Mouse (Mus musculus) kidney, postnatal 0 days (tissue): ENCODE data around the gene Tma7. TPM values are rescaled to one million over a fixed set of nuclear protein-coding genes. Genes with fewer than 3 reads are reported as not detected.

Source experiments
- ATAC-seq: fragments of 200-750 bp; cut with Nextera tagmentation; replicated peaks from 2 replicates; pipeline ENCODE4 v1.8.0; 2017; ENCODE audit warnings: low read depth, moderate number of reproducible peaks, moderate TSS enrichment, moderate library complexity; ENCODE audit not compliant: low FRiP score
- DNase-seq: peaks from one replicate; pipeline ENCODE4 v3.0.0-alpha.2; 2016; ENCODE audit warnings: low spot score
- H3K27ac ChIP-seq: fragments of 300-500 bp; sonication (generic); 2 replicates; pipeline ENCODE4 v1.5.1; 2014; ENCODE audit warnings: mild to moderate bottlenecking
- H3K27me3 ChIP-seq: fragments of 300-500 bp; sonication (generic); 2 replicates; pipeline ENCODE4 v1.6.1; 2014; ENCODE audit warnings: low read length, mixed read lengths; ENCODE audit not compliant: insufficient read depth
- H3K36me3 ChIP-seq: fragments of 300-500 bp; sonication (generic); 2 replicates; pipeline ENCODE4 v1.6.1; 2014; ENCODE audit warnings: low read length, mixed read lengths; ENCODE audit not compliant: insufficient read depth
- H3K4me1 ChIP-seq: fragments of 300-500 bp; sonication (generic); replicated peaks from 2 replicates; pipeline ENCODE4 v1.6.1; 2014; ENCODE audit warnings: antibody characterized with exemption, low read length, mixed read lengths; ENCODE audit not compliant: insufficient read depth
- H3K4me2 ChIP-seq: fragments of 300-500 bp; sonication (generic); 2 replicates; pipeline ENCODE4 v1.6.1; 2014; ENCODE audit warnings: mild to moderate bottlenecking, low read length, moderate library complexity, mixed read lengths
- H3K4me3 ChIP-seq: fragments of 300-500 bp; sonication (generic); replicated peaks from 2 replicates; pipeline ENCODE4 v1.5.1; 2014; ENCODE audit warnings: low read depth, low read length
- H3K9ac ChIP-seq: fragments of 300-500 bp; sonication (generic); 2 replicates; pipeline ENCODE4 v1.6.1; 2014; ENCODE audit warnings: low read depth, low read length
- H3K9me3 ChIP-seq: fragments of 300-500 bp; sonication (generic); replicated peaks from 2 replicates; pipeline ENCODE4 v1.6.1; 2016; ENCODE audit warnings: low read length, inconsistent platforms, mixed read lengths
- CTCF ChIP-seq: IDR thresholded peaks from 2 replicates; pipeline ENCODE4 v1.5.1; 2016; ENCODE audit warnings: antibody characterized with exemption, low read depth, mild to moderate bottlenecking, moderate library complexity
- WGBS: fragments of 180-500 bp; shearing (Covaris S2); extraction: QIAGEN DNeasy Blood & Tissue Kit; methylation state at CpG from one replicate; pipeline ENCODE4 v1.1.7; 2014; 5-methylcytosine and 5-hydroxymethylcytosine counted together
- polyA plus RNA-seq: library from polyadenylated mRNA; unstranded; fragments of >200 nt; fragmentation: Nextera tagmentation; extraction: Ambion mirVana; gene quantifications from 2 replicates; pipeline ENCODE4 v1.2.1, GENCODE M21; 2015

The Tma7 gene
- polyA plus RNA-seq, 1 experiment from 2014 or later: 680 TPM

GRCm38 (mm10) chr9:109060898-109061295 is 21.5 kb downstream of the Tma7 start:
- DNase-seq (no peak), ATAC-seq (no peak)
- no peak overlapping the region for H3K9ac ChIP-seq
- H3K27me3 ChIP-seq: no peaks in the 10 kb centered on the region
- no peak overlapping the region for H3K4me3 ChIP-seq
- no peaks in the 10 kb centered on the region for H3K9me3 ChIP-seq
- H3K4me1 ChIP-seq: peaks cover 10% of the 10 kb centered on the region; the same call in 1 of the 2 replicates
- H3K4me2 ChIP-seq: no peak overlapping the region
- H3K27ac ChIP-seq: no peak overlapping the region
- TF ChIP-seq CTCF: no peak
- WGBS: 89% methylated on average over 5 of the region's 5 CpGs
- H3K36me3 ChIP-seq: peaks cover 48% of the 10 kb centered on the region

DNA sequence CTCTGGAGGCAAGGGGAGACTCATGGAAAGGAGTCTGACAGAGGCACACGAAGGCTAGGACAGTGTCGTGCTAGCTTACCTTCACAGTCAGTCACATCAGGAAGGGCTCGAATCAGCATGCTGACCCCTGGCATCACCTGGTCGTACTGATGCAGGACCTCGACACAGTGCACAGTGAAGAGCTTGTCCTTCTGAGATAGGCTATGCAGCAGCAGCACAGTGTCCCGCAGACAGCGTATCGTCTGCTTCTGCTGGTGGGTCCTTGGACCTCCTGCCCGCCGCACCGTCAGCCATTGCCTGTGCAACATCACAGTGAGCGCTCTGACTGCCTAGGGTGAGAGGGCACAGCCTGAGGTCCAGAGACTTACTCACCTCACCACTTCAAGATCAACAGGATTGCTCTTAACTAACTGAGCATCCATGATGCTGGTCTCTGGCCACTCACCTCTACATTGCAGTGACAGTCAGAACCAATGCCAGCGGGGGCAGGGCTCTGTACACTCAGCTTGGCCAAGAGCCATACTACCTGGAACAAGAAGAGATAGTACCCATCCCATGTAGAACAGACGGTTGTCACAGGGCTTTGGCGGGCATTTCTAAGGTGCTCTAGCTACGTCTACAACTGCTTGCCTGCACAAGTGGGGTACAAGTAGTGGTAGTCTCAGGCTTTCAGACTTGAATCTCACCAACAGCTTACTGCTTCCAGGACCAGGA is 22.0 kb downstream of the Tma7 start:
- H3K4me1 ChIP-seq: peaks cover 11% of the 10 kb centered on the region; the same call in 1 of the 2 replicates
- H3K9me3 ChIP-seq: no peaks in the 10 kb centered on the region
- peaks cover 43% of the 10 kb centered on the region for H3K36me3 ChIP-seq
- H3K4me3 ChIP-seq: no peak overlapping the region
- no peak for TF ChIP-seq CTCF
- 91% methylated on average over 16 of the region's 16 CpGs for WGBS
- no peak overlapping the region for H3K9ac ChIP-seq
- H3K4me2 ChIP-seq: no peak overlapping the region
- ATAC-seq (peak; percentile 6; the same call in 1 of the 2 replicates), DNase-seq (no peak)
- no peaks in the 10 kb centered on the region for H3K27me3 ChIP-seq
- no peak overlapping the region for H3K27ac ChIP-seq

DNA sequence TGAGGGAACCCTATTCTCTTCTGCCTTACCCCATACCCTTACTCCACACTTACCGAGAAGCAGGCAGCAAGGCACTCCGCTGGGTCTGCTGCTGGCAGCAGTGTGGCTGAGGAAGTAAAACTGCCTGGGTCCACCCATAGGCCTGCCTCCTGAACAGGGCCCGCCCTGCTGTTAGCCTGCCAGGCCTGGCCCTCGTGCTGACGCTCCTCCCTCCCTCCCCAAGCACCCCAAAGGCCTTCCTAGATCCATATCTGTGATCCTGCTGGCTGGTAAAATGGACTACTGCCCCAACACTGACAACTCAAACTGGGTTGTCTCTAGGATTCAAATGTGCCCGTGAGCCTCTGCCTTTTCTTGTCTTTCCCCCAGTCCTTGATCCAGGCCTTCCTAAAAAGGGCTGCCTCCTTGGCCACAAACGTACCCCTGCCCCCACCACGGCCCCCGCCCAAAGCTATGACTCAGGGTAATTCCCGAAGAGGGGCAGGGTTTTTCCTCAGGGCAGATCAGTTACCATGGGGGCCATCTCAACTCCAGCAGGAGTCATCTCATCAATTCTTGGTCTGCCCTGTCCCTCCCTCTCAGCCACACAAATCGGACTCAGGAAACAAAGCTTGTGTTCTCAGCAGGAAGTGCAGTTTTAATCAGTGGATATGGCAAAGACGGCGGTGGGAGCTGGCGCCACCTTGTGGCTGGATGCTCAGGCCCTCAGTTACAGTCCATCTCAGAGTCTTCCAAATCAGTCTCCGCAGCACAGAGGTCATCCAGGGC is 23.1 kb downstream of the Tma7 start, which contains the start of gene Trex1:
Gene Trex1, minus strand, starts transcription at position 599 of the 768 bp plus-strand sequence.
- peak; percentile 85 for ATAC-seq
- H3K4me2 ChIP-seq: peak within 1 kb of the TSS; percentile 63
- WGBS: 8% methylated on average over 15 of the region's 15 CpGs
- peak; percentile 96 for DNase-seq
- H3K9me3 ChIP-seq: no peaks in the 10 kb centered on the region
- peaks cover 17% of the 10 kb centered on the region; the same call in 1 of the 2 replicates for H3K4me1 ChIP-seq
- peak within 1 kb of the TSS; percentile 56 for H3K9ac ChIP-seq
- peak; percentile 99 for TF ChIP-seq CTCF
- no peaks in the 10 kb centered on the region for H3K27me3 ChIP-seq
- H3K4me3 ChIP-seq: peak within 1 kb of the TSS; percentile 37
- H3K36me3 ChIP-seq: peaks cover 33% of the 10 kb centered on the region
- H3K27ac ChIP-seq: peak within 1 kb of the TSS; percentile 90

GRCm38 (mm10) chr9:109058006-109058765 is 24.2 kb downstream of the Tma7 start:
- peak overlapping the region; percentile 37 for H3K4me3 ChIP-seq
- no peaks in the 10 kb centered on the region for H3K27me3 ChIP-seq
- no peaks in the 10 kb centered on the region for H3K9me3 ChIP-seq
- no peak for ATAC-seq
- peak overlapping the region; percentile 56 for H3K9ac ChIP-seq
- TF ChIP-seq CTCF: no peak
- peak overlapping the region; percentile 63 for H3K4me2 ChIP-seq
- no peak for DNase-seq
- peaks cover 25% of the 10 kb centered on the region; the same call in 1 of the 2 replicates for H3K36me3 ChIP-seq
- peak overlapping the region; percentile 90 for H3K27ac ChIP-seq
- peaks cover 20% of the 10 kb centered on the region; the same call in 1 of the 2 replicates for H3K4me1 ChIP-seq
- 93% methylated on average over 19 of the region's 19 CpGs for WGBS

GRCm38 (mm10) chr9:109057543-109057942 is 24.8 kb downstream of the Tma7 start:
- no peak for TF ChIP-seq CTCF
- DNase-seq: no peak
- Histone ChIP-seq H3K4me3 (no peak overlapping the region), H3K36me3 (peaks cover 23% of the 10 kb centered on the region; the same call in 1 of the 2 replicates), H3K27me3 (no peaks in the 10 kb centered on the region), H3K27ac (no peak overlapping the region), H3K9me3 (no peaks in the 10 kb centered on the region), H3K9ac (no peak overlapping the region), H3K4me1 (peaks cover 20% of the 10 kb centered on the region; the same call in 1 of the 2 replicates), H3K4me2 (no peak overlapping the region)
- no peak for ATAC-seq
- 95% methylated on average over 5 of the region's 5 CpGs for WGBS

GRCm38 (mm10) chr9:109056916-109057315 is 25.5 kb downstream of the Tma7 start:
- no peak overlapping the region for H3K4me2 ChIP-seq
- H3K9me3 ChIP-seq: no peaks in the 10 kb centered on the region
- H3K4me1 ChIP-seq: peaks cover 20% of the 10 kb centered on the region; the same call in 1 of the 2 replicates
- peaks cover 23% of the 10 kb centered on the region; the same call in 1 of the 2 replicates for H3K36me3 ChIP-seq
- DNase-seq (no peak), ATAC-seq (no peak)
- H3K27ac ChIP-seq: no peak overlapping the region
- no peak for TF ChIP-seq CTCF
- no peak overlapping the region for H3K9ac ChIP-seq
- no peaks in the 10 kb centered on the region for H3K27me3 ChIP-seq
- H3K4me3 ChIP-seq: no peak overlapping the region
- WGBS: 83% methylated on average over 4 of the region's 4 CpGs
